Comparison of ENCODE assay signal across 16 mouse cellular contexts in the genomic region with DNA sequence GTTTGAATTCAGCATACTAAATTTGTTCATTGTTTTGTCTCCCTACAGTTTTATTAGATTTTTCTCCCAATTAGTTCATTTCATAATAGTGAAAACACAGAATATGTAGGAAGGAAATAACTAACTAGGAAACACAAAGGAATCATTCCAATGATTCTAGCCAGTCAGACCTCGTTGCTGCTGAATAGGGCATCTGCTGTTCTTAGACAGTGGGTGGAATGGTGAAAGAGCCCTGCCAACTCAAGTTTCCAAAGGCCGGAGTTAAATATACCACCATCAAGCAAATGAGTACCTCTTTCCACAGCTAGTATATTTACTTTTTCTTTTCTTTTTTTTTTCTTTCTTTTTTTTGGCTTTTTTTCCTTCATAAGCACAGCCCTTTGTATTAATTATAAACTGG. TPM values are rescaled to one million over a fixed set of nuclear protein-coding genes. Genes with fewer than 3 reads are reported as not detected.
DNase-seq lines count a peak whose midpoint lies in the region; TF ChIP-seq lines count a peak whose summit lies in the region.
"Had no signal": no experiment of that assay in that cellular context is flagged by ENCODE, and none has a peak within 500 bp of the region (broad histone marks: within the 10 kb centered on the region; RNA-seq: fewer than 3 reads in every experiment).

No protein-coding gene starts in this region.

- intact Hi-C loops in heart, postnatal 14 days (cut with DNase I), result no loop called here

- 0 out of 2 replicates have a peak, but pooled peaks have one; percentile 8 for TF ChIP-seq CTCF in layer of hippocampus, adult 2 months (conservative IDR thresholded peaks at IDR 0.05)

- no peak overlapping the region for H3K27ac ChIP-seq in layer of hippocampus, adult 2 months
- H3K27ac ChIP-seq: embryonic facial prominence, embryonic 13.5 days; forebrain, embryonic 12.5 days; hindbrain, embryonic 15.5 days had no signal

- peak; percentile 27 to 56 for DNase-seq in frontal cortex, adult 2 months (ENCODE audit: extremely low spot score in 1 of 2, low spot score in 1 of 2)
- DNase-seq in frontal cortex, postnatal 10 days (ENCODE audit: low spot score in 2 of 2), result no peak
- DNase-seq in layer of hippocampus, adult 2 months (ENCODE audit: low spot score in 2 of 2), result peak; percentile 21 to 55
- DNase-seq in layer of hippocampus, postnatal 10 days (ENCODE audit: low spot score in 2 of 2), result no peak
- DNase-seq in layer of hippocampus, adult 8-10 months (ENCODE audit: low spot score in 2 of 2), result peak; percentile 31 to 35
- DNase-seq in cerebellum, adult 9-10 months, result no peak
- DNase-seq in heart, postnatal 14 days, result no peak
- DNase-seq: adrenal gland, postnatal 14 days; gastrocnemius, postnatal 14 days; heart, postnatal 36 days had no signal

- H3K4me3 ChIP-seq in layer of hippocampus, adult 2 months, result no peak overlapping the region
- H3K4me3 ChIP-seq: embryonic facial prominence, embryonic 13.5 days; forebrain, embryonic 12.5 days; heart, embryonic 12.5 days; hindbrain, embryonic 15.5 days had no signal

RNA-seq across cellular contexts. Expression of a gene that starts 55.4 kb away (rescaled TPM):
- polyA plus RNA-seq in frontal cortex, adult 2 months (2012; rRNA removed), result 8.7 and 9.9 TPM in 2 replicates
- total RNA-seq in layer of hippocampus, adult 2 months (2021), result 10 to 100 TPM; 39.2 to 39.8 TPM
- total RNA-seq in layer of hippocampus, postnatal 10 days (2021), result 10 to 100 TPM; 36.5 to 39.6 TPM
- total RNA-seq in layer of hippocampus, adult 8-10 months (2022), result 10 to 100 TPM; 37.4 to 46.8 (median 41.7) TPM
- 1 to 10 TPM; 1.1 to 1.8 TPM for total RNA-seq in heart, postnatal 14 days (2021)
- total RNA-seq: CH12.LX had no signal
- polyA plus RNA-seq: gonadal fat pad, adult 2 months had no signal

Comparison
In these comparisons a context has a peak if more than half of its experiments do, and no peak if none do; other contexts are left out.
1. DNase-seq: peak in frontal cortex, adult 2 months (2 of 2), layer of hippocampus, adult 2 months (2 of 2) and layer of hippocampus, adult 8-10 months (2 of 2); none in frontal cortex, postnatal 10 days (0 of 2), layer of hippocampus, postnatal 10 days (0 of 2), cerebellum, adult 9-10 months (single experiment) and heart, postnatal 14 days (0 of 2).
2. RNA of a gene that starts 55.4 kb away (total RNA-seq): 37.4 to 46.8 TPM in layer of hippocampus, adult 8-10 months, 39.2 to 39.8 TPM in layer of hippocampus, adult 2 months and 36.5 to 39.6 TPM in layer of hippocampus, postnatal 10 days; 1.1 to 1.8 TPM in heart, postnatal 14 days; every median in the first group is over 10 times any median in the second.